Mouse (Mus musculus): ENCODE results near the gene Sirt2. TPM values are rescaled to one million over a fixed set of nuclear protein-coding genes. Genes with fewer than 3 reads are reported as not detected.

Gene Sirt2
- polyA plus RNA-seq, 1 experiment from 2014 or later = 110 TPM

GRCm38 (mm10) chr7:28836936-28837335 is 70.4 kb downstream of the Sirt2 start:
- peaks cover 2% of the 10 kb centered on the region; the same call in 1 of the 2 replicates for H3K36me3 ChIP-seq (ENCODE audit: control insufficient read depth, insufficient read depth, low read length)
- no peak overlapping the region for H3K4me2 ChIP-seq (ENCODE audit: low read length)
- ATAC-seq = no peak
- no peaks in the 10 kb centered on the region for H3K9me3 ChIP-seq (replicated peaks; ENCODE audit: control insufficient read depth, low read length)
- WGBS = 86% methylated on average over 5 of the region's 5 CpGs
- no peaks in the 10 kb centered on the region for H3K4me1 ChIP-seq (ENCODE audit: control insufficient read depth, insufficient read depth, low read length)
- no peak overlapping the region for H3K4me3 ChIP-seq (ENCODE audit: low read depth, low read length)
- DNase-seq (ENCODE audit: low spot score) = no peak
- no peak overlapping the region for H3K9ac ChIP-seq (ENCODE audit: low read length)
- no peak overlapping the region for H3K27ac ChIP-seq (ENCODE audit: low read depth, low read length)
- no peaks in the 10 kb centered on the region for H3K27me3 ChIP-seq (replicated peaks; ENCODE audit: control insufficient read depth, insufficient read depth, low read length)

Other genes with a start within 250 kb of the Sirt2 start
- not detected in 2 replicates for gene Ifnl3, start 243.9 kb upstream of the Sirt2 start, polyA plus RNA-seq (2014; fragmentation: Nextera tagmentation; extraction: Ambion mirVana)
- gene Sycn, start 225.8 kb upstream of the Sirt2 start, polyA plus RNA-seq (2014; fragmentation: Nextera tagmentation; extraction: Ambion mirVana) = not detected in 2 replicates
- not detected in 2 replicates for gene Nccrp1, start 219.5 kb upstream of the Sirt2 start, polyA plus RNA-seq (2014; fragmentation: Nextera tagmentation; extraction: Ambion mirVana)
- gene Samd4b, start 168.6 kb upstream of the Sirt2 start, polyA plus RNA-seq (2014; fragmentation: Nextera tagmentation; extraction: Ambion mirVana) = 20.1 and 24.1 TPM in 2 replicates
- 12.6 and 16.0 TPM in 2 replicates for gene Pak4, start 168.6 kb upstream of the Sirt2 start, polyA plus RNA-seq (2014; fragmentation: Nextera tagmentation; extraction: Ambion mirVana)
- gene Acp7, start 135.4 kb upstream of the Sirt2 start, polyA plus RNA-seq (2014; fragmentation: Nextera tagmentation; extraction: Ambion mirVana) = not detected in 2 replicates
- gene Fbxo27, start 73.9 kb upstream of the Sirt2 start, polyA plus RNA-seq (2014; fragmentation: Nextera tagmentation; extraction: Ambion mirVana) = 4.3 and 5.9 TPM in 2 replicates
- 3.0 and 3.4 TPM in 2 replicates for gene Fbxo17, start 49.9 kb upstream of the Sirt2 start, polyA plus RNA-seq (2014; fragmentation: Nextera tagmentation; extraction: Ambion mirVana)
- 133 and 141 TPM in 2 replicates for gene Mrps12, start 24.9 kb upstream of the Sirt2 start, polyA plus RNA-seq (2014; fragmentation: Nextera tagmentation; extraction: Ambion mirVana)
- gene Sars2, start 24.7 kb upstream of the Sirt2 start, polyA plus RNA-seq (2014; fragmentation: Nextera tagmentation; extraction: Ambion mirVana) = 17.6 and 17.7 TPM in 2 replicates
- not detected in 2 replicates for gene Ccer2, start 10.6 kb upstream of the Sirt2 start, polyA plus RNA-seq (2014; fragmentation: Nextera tagmentation; extraction: Ambion mirVana)
- gene Nfkbib, start 777 bp downstream of the Sirt2 start, polyA plus RNA-seq (2014; fragmentation: Nextera tagmentation; extraction: Ambion mirVana) = 61.0 and 62.4 TPM in 2 replicates
- gene Rinl, start 22.2 kb downstream of the Sirt2 start, polyA plus RNA-seq (2014; fragmentation: Nextera tagmentation; extraction: Ambion mirVana) = 1.3 and 1.5 TPM in 2 replicates
- gene Hnrnpl, start 41.8 kb downstream of the Sirt2 start, polyA plus RNA-seq (2014; fragmentation: Nextera tagmentation; extraction: Ambion mirVana) = 190 and 198 TPM in 2 replicates
- 103 and 107 TPM in 2 replicates for gene Ech1, start 58.5 kb downstream of the Sirt2 start, polyA plus RNA-seq (2014; fragmentation: Nextera tagmentation; extraction: Ambion mirVana)
- 1.7 and 2.0 TPM in 2 replicates for gene Lgals4, start 67.1 kb downstream of the Sirt2 start, polyA plus RNA-seq (2014; fragmentation: Nextera tagmentation; extraction: Ambion mirVana)
- 2.4 and 4.2 TPM in 2 replicates for gene Lgals7, start 97.1 kb downstream of the Sirt2 start, polyA plus RNA-seq (2014; fragmentation: Nextera tagmentation; extraction: Ambion mirVana)
- 0.11 and 0.38 TPM in 2 replicates for gene Capn12, start 114.7 kb downstream of the Sirt2 start, polyA plus RNA-seq (2014; fragmentation: Nextera tagmentation; extraction: Ambion mirVana)
- gene Actn4, start 195.6 kb downstream of the Sirt2 start, polyA plus RNA-seq (2014; fragmentation: Nextera tagmentation; extraction: Ambion mirVana) = 101 and 128 TPM in 2 replicates
- 345 and 412 TPM in 2 replicates for gene Eif3k, start 215.1 kb downstream of the Sirt2 start, polyA plus RNA-seq (2014; fragmentation: Nextera tagmentation; extraction: Ambion mirVana)
- 6.1 and 6.9 TPM in 2 replicates for gene Map4k1, start 215.3 kb downstream of the Sirt2 start, polyA plus RNA-seq (2014; fragmentation: Nextera tagmentation; extraction: Ambion mirVana)